Mouse (Mus musculus): ENCODE results near the gene Taok1.

DNA sequence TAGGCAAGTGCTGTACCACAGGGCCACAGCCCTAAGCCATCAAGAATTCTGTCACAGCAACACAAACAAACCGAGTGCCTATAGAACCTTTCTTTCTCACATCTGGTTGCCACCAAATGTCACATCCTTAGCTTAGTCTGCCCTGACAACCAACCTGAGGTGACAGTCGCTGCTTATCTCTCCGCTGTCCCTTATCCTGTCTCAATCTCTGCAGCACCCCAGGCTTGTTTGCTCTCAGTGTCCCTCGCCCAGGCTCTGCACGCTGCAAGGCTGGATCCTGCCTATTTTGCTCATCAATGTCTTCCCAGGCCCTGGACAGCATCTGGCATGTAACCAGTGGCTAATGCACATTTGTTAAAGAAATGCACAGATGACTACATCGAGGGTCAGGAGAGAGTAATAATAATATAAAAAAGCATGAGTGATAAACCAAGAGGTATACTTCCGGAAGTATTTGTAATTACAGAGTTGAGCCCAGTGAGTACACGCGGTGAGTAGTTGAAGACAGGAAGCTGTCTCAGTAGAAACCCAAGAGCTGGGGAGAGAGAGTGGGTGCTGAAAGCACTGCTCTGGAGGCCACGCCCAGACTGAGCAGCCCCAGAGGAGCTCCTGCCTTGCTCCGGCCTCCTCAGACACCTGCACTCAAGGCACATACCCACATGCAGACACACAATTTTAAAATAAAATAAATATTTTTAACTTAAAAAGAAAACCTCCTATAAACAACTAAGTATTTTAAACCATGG lies 123.9 kb downstream of the Taok1 start:
- no peak for TF ChIP-seq GATA1 (IDR thresholded peaks at IDR 0.05; ENCODE audit: low read length)
- TF ChIP-seq TAL1 (IDR thresholded peaks at IDR 0.05; ENCODE audit: low read length), result no peak
